Mouse (Mus musculus): Measurements from ENCODE around the gene Ern1. TPM values are rescaled to one million over a fixed set of nuclear protein-coding genes. Genes with fewer than 3 reads are reported as not detected.
"Not testable (repeated sequence)": the region's sequence is repeated elsewhere in the genome, so short reads cannot be mapped to it uniquely, and the experiment has no call there.

Ern1 gene
- polyA plus RNA-seq, 1 experiment from 2014 or later: 3.3 TPM

GRCm38 (mm10) chr11:106500393-106501307 is 13.0 kb upstream of the Ern1 start:
- H3K4me2 ChIP-seq (ENCODE audit: low read length): peak overlapping the region; percentile 87
- peaks cover 3% of the 10 kb centered on the region for H3K36me3 ChIP-seq (ENCODE audit: control insufficient read depth, insufficient read depth, low read length)
- H3K4me1 ChIP-seq (ENCODE audit: control insufficient read depth, insufficient read depth, low read depth, low read length): peaks cover 4% of the 10 kb centered on the region
- peak; percentile 98 for ATAC-seq
- H3K9ac ChIP-seq (ENCODE audit: low read depth, low read length): peak overlapping the region; percentile 94
- H3K4me3 ChIP-seq (ENCODE audit: low read length): peak overlapping the region; percentile 87
- no peaks in the 10 kb centered on the region for H3K27me3 ChIP-seq (replicated peaks; ENCODE audit: control insufficient read depth, insufficient read depth, low read length)
- peak overlapping the region; percentile 97 for H3K27ac ChIP-seq (ENCODE audit: low read depth, low read length)
- no peaks in the 10 kb centered on the region for H3K9me3 ChIP-seq (ENCODE audit: control insufficient read depth, low read length)
- under 1% methylated on average over 50 of the region's 55 CpGs for WGBS

GRCm38 (mm10) chr11:106498739-106499379 is 11.2 kb upstream of the Ern1 start:
- H3K9me3 ChIP-seq (ENCODE audit: control insufficient read depth, low read length): no peaks in the 10 kb centered on the region
- H3K9ac ChIP-seq (ENCODE audit: low read depth, low read length): no peak overlapping the region
- WGBS: 22% methylated on average over 4 of the region's 4 CpGs

GRCm38 (mm10) chr11:106497926-106498325 is 10.3 kb upstream of the Ern1 start:
- Histone ChIP-seq H3K27me3 (replicated peaks; ENCODE audit: control insufficient read depth, insufficient read depth, low read length) (no peaks in the 10 kb centered on the region), H3K4me3 (ENCODE audit: low read length) (no peak overlapping the region), H3K9me3 (ENCODE audit: control insufficient read depth, low read length) (no peaks in the 10 kb centered on the region), H3K9ac (ENCODE audit: low read depth, low read length) (no peak overlapping the region), H3K27ac (ENCODE audit: low read depth, low read length) (no peak overlapping the region), H3K36me3 (ENCODE audit: control insufficient read depth, insufficient read depth, low read length) (no peaks in the 10 kb centered on the region; the same call in 1 of the 2 replicates), H3K4me2 (ENCODE audit: low read length) (no peak overlapping the region), H3K4me1 (ENCODE audit: control insufficient read depth, insufficient read depth, low read depth, low read length) (peaks cover 4% of the 10 kb centered on the region)
- 89% methylated on average over 2 of the region's 2 CpGs for WGBS
- ATAC-seq: no peak

More at GRCm38 (mm10) chr11:106498739-106499379, 11.2 kb upstream of the Ern1 start:
- Histone ChIP-seq H3K4me3 (ENCODE audit: low read length) (no peak overlapping the region), H3K4me1 (ENCODE audit: control insufficient read depth, insufficient read depth, low read depth, low read length) (peaks cover 4% of the 10 kb centered on the region), H3K4me2 (ENCODE audit: low read length) (no peak overlapping the region), H3K27ac (ENCODE audit: low read depth, low read length) (peak overlapping the region; percentile 7; the same call in 1 of the 2 replicates), H3K36me3 (ENCODE audit: control insufficient read depth, insufficient read depth, low read length) (peaks cover 3% of the 10 kb centered on the region), H3K27me3 (replicated peaks; ENCODE audit: control insufficient read depth, insufficient read depth, low read length) (no peaks in the 10 kb centered on the region)
- ATAC-seq: no peak

- ATAC-seq; H3K36me3 ChIP-seq (ENCODE audit: control insufficient read depth, insufficient read depth, low read length); H3K9ac ChIP-seq (ENCODE audit: low read depth, low read length); H3K4me1 ChIP-seq (ENCODE audit: control insufficient read depth, insufficient read depth, low read depth, low read length); H3K9me3 ChIP-seq (ENCODE audit: control insufficient read depth, low read length); H3K27me3 ChIP-seq (replicated peaks; ENCODE audit: control insufficient read depth, insufficient read depth, low read length); H3K4me2 ChIP-seq (ENCODE audit: low read length); H3K27ac ChIP-seq (ENCODE audit: low read depth, low read length); H3K4me3 ChIP-seq (ENCODE audit: low read length): not testable (repeated sequence)
- 96% methylated on average over 2 of the region's 2 CpGs for WGBS
Observed at GRCm38 (mm10) chr11:106497009-106497408, 9.4 kb upstream of the Ern1 start.

- H3K27ac ChIP-seq (ENCODE audit: low read depth, low read length): no peak overlapping the region
- no peak overlapping the region for H3K9ac ChIP-seq (ENCODE audit: low read depth, low read length)
- no peaks in the 10 kb centered on the region for H3K9me3 ChIP-seq (ENCODE audit: control insufficient read depth, low read length)
- H3K27me3 ChIP-seq (replicated peaks; ENCODE audit: control insufficient read depth, insufficient read depth, low read length): no peaks in the 10 kb centered on the region
- no peak overlapping the region for H3K4me2 ChIP-seq (ENCODE audit: low read length)
- no peak overlapping the region for H3K4me3 ChIP-seq (ENCODE audit: low read length)
- no peaks in the 10 kb centered on the region; the same call in 1 of the 2 replicates for H3K4me1 ChIP-seq (ENCODE audit: control insufficient read depth, insufficient read depth, low read depth, low read length)
- WGBS: 82% methylated on average over 7 of the region's 7 CpGs
- H3K36me3 ChIP-seq (ENCODE audit: control insufficient read depth, insufficient read depth, low read length): no peaks in the 10 kb centered on the region
- ATAC-seq: no peak
Observed at GRCm38 (mm10) chr11:106492984-106493669, 5.5 kb upstream of the Ern1 start.

GRCm38 (mm10) chr11:106491393-106491792 is 3.7 kb upstream of the Ern1 start:
- H3K4me1 ChIP-seq (ENCODE audit: control insufficient read depth, insufficient read depth, low read depth, low read length): peaks cover 4% of the 10 kb centered on the region
- no peaks in the 10 kb centered on the region for H3K27me3 ChIP-seq (replicated peaks; ENCODE audit: control insufficient read depth, insufficient read depth, low read length)
- ATAC-seq: no peak
- no peak overlapping the region for H3K4me2 ChIP-seq (ENCODE audit: low read length)
- no peak overlapping the region for H3K27ac ChIP-seq (ENCODE audit: low read depth, low read length)
- WGBS: 2% methylated on average over 3 of the region's 3 CpGs
- no peaks in the 10 kb centered on the region for H3K9me3 ChIP-seq (ENCODE audit: control insufficient read depth, low read length)
- no peaks in the 10 kb centered on the region for H3K36me3 ChIP-seq (ENCODE audit: control insufficient read depth, insufficient read depth, low read length)
- no peak overlapping the region for H3K9ac ChIP-seq (ENCODE audit: low read depth, low read length)
- H3K4me3 ChIP-seq (ENCODE audit: low read length): no peak overlapping the region

- not testable (repeated sequence) for H3K9ac ChIP-seq (ENCODE audit: low read depth, low read length); ATAC-seq; H3K4me1 ChIP-seq (ENCODE audit: control insufficient read depth, insufficient read depth, low read depth, low read length); H3K36me3 ChIP-seq (ENCODE audit: control insufficient read depth, insufficient read depth, low read length); H3K4me2 ChIP-seq (ENCODE audit: low read length); H3K27ac ChIP-seq (ENCODE audit: low read depth, low read length); H3K9me3 ChIP-seq (ENCODE audit: control insufficient read depth, low read length); H3K4me3 ChIP-seq (ENCODE audit: low read length); H3K27me3 ChIP-seq (replicated peaks; ENCODE audit: control insufficient read depth, insufficient read depth, low read length)
- WGBS: 86% methylated on average over 6 of the region's 6 CpGs
Observed at GRCm38 (mm10) chr11:106490600-106490999, 2.9 kb upstream of the Ern1 start.

- no peak for ATAC-seq
- Histone ChIP-seq H3K4me1 (ENCODE audit: control insufficient read depth, insufficient read depth, low read depth, low read length) (peaks cover 8% of the 10 kb centered on the region), H3K4me3 (ENCODE audit: low read length) (no peak overlapping the region), H3K27ac (ENCODE audit: low read depth, low read length) (no peak overlapping the region), H3K4me2 (ENCODE audit: low read length) (no peak overlapping the region), H3K27me3 (replicated peaks; ENCODE audit: control insufficient read depth, insufficient read depth, low read length) (no peaks in the 10 kb centered on the region), H3K36me3 (ENCODE audit: control insufficient read depth, insufficient read depth, low read length) (no peaks in the 10 kb centered on the region), H3K9ac (ENCODE audit: low read depth, low read length) (no peak overlapping the region), H3K9me3 (ENCODE audit: control insufficient read depth, low read length) (no peaks in the 10 kb centered on the region)
- WGBS: 78% methylated on average over 10 of the region's 10 CpGs
Observed at GRCm38 (mm10) chr11:106490057-106490456, 2.4 kb upstream of the Ern1 start.

Data from hindbrain, embryonic 16.5 days (tissue).